Mouse (Mus musculus): ENCODE results near the gene Myct1.

The Myct1 gene

GRCm38 (mm10) chr10:5593464-5593863, at the start of gene Myct1:
Myct1 (plus strand) TSS chr10:5593775.
- DNase-seq (ENCODE audit: extremely low spot score) = no peak

GRCm38 (mm10) chr10:5546428-5546827, 47.1 kb upstream of the Myct1 start:
- no peak for DNase-seq (ENCODE audit: extremely low spot score)

- no peak for DNase-seq (ENCODE audit: extremely low spot score)
These were observed 45.8 kb upstream of the Myct1 start for GRCm38 (mm10) chr10:5547769-5548168.

GRCm38 (mm10) chr10:5548651-5549050, 44.9 kb upstream of the Myct1 start:
- DNase-seq (ENCODE audit: extremely low spot score) = no peak

- peak; percentile 5 for DNase-seq (ENCODE audit: extremely low spot score)
These were observed 43.8 kb upstream of the Myct1 start for GRCm38 (mm10) chr10:5549871-5550167.

- peak; percentile 57 for DNase-seq (ENCODE audit: extremely low spot score)
These were observed 43.2 kb upstream of the Myct1 start for GRCm38 (mm10) chr10:5550168-5551021.

GRCm38 (mm10) chr10:5551382-5551781, 42.2 kb upstream of the Myct1 start, which contains the start of gene Syne1:
Syne1 (minus strand) TSS chr10:5551482.
- no peak for DNase-seq (ENCODE audit: extremely low spot score)

- no peak for DNase-seq (ENCODE audit: extremely low spot score)
These were observed 38.6 kb upstream of the Myct1 start for GRCm38 (mm10) chr10:5554941-5555340.

- no peak for DNase-seq (ENCODE audit: extremely low spot score)
These were observed 34.8 kb upstream of the Myct1 start for GRCm38 (mm10) chr10:5558808-5559207.

- DNase-seq (ENCODE audit: extremely low spot score) = no peak
These were observed 33.0 kb upstream of the Myct1 start for GRCm38 (mm10) chr10:5560526-5560925.

GRCm38 (mm10) chr10:5561706-5562105, 31.9 kb upstream of the Myct1 start:
- no peak for DNase-seq (ENCODE audit: extremely low spot score)

- DNase-seq (ENCODE audit: extremely low spot score) = no peak
These were observed 24.6 kb upstream of the Myct1 start for GRCm38 (mm10) chr10:5568991-5569390.

GRCm38 (mm10) chr10:5570059-5570458, 23.5 kb upstream of the Myct1 start:
- DNase-seq (ENCODE audit: extremely low spot score) = no peak

GRCm38 (mm10) chr10:5571332-5571731, 22.2 kb upstream of the Myct1 start:
- DNase-seq (ENCODE audit: extremely low spot score) = no peak

- DNase-seq (ENCODE audit: extremely low spot score) = no peak
These were observed 20.2 kb upstream of the Myct1 start for GRCm38 (mm10) chr10:5573328-5573727.

GRCm38 (mm10) chr10:5591061-5591460, 2.5 kb upstream of the Myct1 start:
- no peak for DNase-seq (ENCODE audit: extremely low spot score)

- peak; percentile 3 for DNase-seq (ENCODE audit: extremely low spot score)
These were observed 1.6 kb upstream of the Myct1 start for GRCm38 (mm10) chr10:5591996-5592395.

GRCm38 (mm10) chr10:5594457-5594856, 882 bp downstream of the Myct1 start:
- no peak for DNase-seq (ENCODE audit: extremely low spot score)

- no peak for DNase-seq (ENCODE audit: extremely low spot score)
These were observed 3.0 kb downstream of the Myct1 start for GRCm38 (mm10) chr10:5596559-5596958.

GRCm38 (mm10) chr10:5600123-5600522, 6.5 kb downstream of the Myct1 start:
- peak; percentile 64 for DNase-seq (ENCODE audit: extremely low spot score)

GRCm38 (mm10) chr10:5603512-5603911, 9.9 kb downstream of the Myct1 start:
- DNase-seq (ENCODE audit: extremely low spot score) = no peak

GRCm38 (mm10) chr10:5604371-5604770, 10.8 kb downstream of the Myct1 start:
- no peak for DNase-seq (ENCODE audit: extremely low spot score)

- no peak for DNase-seq (ENCODE audit: extremely low spot score)
These were observed 15.3 kb downstream of the Myct1 start for GRCm38 (mm10) chr10:5608874-5609273.

All from embryo, embryonic 9.5 days (tissue).